Mouse (Mus musculus) lung, postnatal 36 days (tissue): ENCODE data around the gene Bcl2l14.

Source experiments
- DNase-seq: peaks from one replicate; pipeline ENCODE4 v3.0.0; 2022; ENCODE audit warnings: mixed read lengths

Bcl2l14 gene

GRCm38 (mm10) chr6:134403684-134404070 lies 7.6 kb downstream of the Bcl2l14 start:
- DNase-seq, result peak; percentile 38

DNA sequence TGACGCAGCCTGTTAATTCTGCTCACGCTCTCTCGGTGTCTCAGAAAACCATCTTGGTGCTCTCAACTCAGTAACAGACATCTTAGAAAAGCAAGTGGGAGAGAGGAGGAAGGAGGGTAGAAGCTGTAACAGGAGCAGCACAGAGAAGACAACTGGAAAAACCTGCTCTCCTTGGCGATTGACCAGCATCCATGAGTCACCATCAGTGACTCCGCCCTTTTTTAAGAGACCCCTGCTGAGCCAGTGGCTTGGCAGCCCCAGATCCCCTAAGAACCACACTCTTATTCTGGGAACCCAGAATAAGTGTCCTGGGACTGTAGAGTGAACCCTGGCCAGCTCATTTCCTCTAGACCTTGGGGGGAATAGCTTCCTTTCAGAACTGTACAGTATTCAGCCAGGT lies 11.1 kb downstream of the Bcl2l14 start:
- DNase-seq, result no peak

GRCm38 (mm10) chr6:134413706-134414531 lies 17.8 kb downstream of the Bcl2l14 start:
- DNase-seq, result peak; percentile 68

GRCm38 (mm10) chr6:134414532-134414883 lies 18.4 kb downstream of the Bcl2l14 start:
- no peak for DNase-seq

DNA sequence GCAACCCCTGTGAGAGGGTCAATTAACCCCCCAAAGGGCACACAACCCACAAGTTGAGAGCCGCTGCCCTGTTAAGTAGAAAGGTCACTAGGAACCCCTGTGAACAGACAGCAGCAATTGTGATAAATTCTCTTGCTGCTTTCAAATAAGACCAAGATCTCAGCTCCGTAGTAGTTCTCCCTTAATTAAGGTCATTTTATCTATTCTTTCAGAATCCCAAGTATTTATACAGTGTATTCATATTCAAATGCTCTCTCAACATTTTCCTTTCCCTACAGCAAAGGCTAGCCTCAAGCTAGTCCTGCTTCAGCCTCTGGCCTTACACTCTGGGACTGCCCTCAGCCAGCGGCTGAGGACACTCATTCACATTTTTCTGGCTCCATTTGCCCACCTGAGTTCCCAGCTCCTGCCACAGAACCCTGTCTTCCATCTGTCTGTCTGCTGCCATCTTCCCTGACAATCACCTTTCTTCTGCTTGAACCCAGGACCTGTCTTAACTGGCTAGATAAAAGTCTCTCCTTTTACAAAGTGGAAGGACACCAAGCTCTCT lies 20.5 kb downstream of the Bcl2l14 start:
- DNase-seq, result no peak

GRCm38 (mm10) chr6:134417886-134418285 lies 21.8 kb downstream of the Bcl2l14 start:
- DNase-seq, result no peak

DNA sequence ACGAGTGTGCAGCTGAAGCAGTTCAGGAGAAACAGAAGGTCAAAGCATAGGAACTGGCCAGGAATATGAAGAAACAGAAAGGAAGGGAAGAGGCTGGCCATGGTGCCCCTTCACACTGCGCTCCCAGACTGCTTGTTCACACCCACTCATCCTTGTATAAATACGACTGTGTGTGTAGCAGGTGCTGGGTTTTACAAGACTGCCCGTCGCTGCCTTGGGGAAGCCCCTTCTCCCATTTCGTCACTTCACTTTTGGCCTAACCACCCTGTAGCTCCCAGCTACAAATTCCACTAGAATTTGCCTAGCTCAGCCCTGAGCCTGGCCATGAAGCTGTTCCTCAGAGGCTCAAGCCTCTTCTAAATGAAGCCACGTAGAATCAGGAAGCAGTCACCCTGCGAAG lies 24.3 kb downstream of the Bcl2l14 start:
- DNase-seq, result no peak

GRCm38 (mm10) chr6:134421921-134422320 lies 25.8 kb downstream of the Bcl2l14 start:
- DNase-seq, result no peak

DNA sequence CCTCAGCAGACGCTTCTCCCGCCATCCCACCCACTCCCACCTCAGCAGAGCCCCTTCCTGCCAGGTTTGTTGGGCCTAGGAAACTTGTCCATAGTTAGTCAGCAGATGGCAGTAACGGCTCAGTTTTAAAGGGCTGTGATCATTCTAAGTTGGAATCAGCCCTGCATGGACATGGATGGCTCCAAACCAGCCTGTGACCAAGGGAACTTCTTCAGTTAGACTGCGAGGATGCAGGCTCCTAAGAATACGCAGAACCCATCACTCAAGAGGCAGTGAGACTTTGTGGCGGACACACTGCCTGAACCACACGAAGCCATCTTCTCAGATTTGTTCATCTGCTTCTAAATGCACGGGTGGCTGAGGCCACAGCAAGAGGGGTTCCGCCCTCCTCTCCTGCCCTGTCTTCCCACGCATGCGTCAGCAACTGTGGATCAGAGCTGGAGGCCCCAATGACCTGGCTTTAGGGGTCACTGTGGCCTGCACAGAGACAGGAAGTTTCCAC lies 29.1 kb downstream of the Bcl2l14 start:
- peak; percentile 88 for DNase-seq

DNA sequence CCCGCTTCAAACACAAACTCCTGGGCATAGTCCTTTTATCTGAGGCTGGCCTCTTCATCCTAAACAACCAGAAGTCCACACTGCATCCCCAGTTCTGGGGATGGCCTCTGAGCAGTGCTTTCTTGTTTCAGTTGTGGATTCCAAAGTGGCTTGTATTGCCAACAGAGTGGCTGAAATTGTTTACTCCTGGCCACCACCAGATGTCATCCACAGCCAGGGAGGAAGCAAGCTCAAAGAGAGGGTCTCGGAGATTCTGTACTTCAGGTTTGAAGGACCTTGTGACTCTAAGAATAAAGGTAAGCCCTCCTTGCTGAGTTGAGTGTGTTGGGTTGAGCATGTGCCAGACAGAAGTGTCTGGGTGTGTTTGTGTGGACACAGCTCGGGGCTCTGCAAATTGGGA lies 31.0 kb downstream of the Bcl2l14 start:
- no peak for DNase-seq

GRCm38 (mm10) chr6:134428455-134428854 lies 32.3 kb downstream of the Bcl2l14 start:
- no peak for DNase-seq

DNA sequence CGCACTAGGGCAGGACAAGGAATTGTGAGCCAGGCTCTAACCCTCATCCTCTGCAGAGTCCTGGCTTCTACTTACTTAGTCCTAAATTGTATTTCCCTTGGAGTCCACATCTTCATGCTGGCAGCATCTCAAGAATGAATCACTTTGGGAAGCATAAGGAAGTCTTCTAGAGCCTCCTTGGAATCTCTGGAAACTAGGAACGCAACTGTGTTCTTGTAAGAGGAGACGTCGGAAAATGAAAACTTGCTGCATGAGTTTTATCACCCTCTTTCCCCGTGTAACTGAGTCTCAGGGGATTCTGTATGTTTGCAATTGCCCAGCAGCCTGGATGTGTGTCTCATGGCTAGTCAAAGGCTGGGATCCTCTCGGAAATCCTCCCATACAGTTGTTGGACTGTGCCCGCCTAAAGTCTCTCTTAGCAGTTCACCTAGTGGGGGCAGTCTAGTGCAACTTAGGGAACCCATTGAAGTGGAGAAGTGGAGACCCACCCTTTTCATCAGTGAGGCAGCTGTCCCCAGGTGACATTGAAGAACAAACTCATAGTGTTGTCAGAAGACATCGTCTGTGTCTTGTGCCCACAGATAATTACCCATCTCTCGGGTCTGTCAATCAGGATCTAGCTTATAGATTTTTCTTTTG lies 34.2 kb downstream of the Bcl2l14 start:
- peak; percentile 46 for DNase-seq

- DNase-seq, result no peak
Observed at GRCm38 (mm10) chr6:134431583-134431982, 35.5 kb downstream of the Bcl2l14 start.

GRCm38 (mm10) chr6:134433281-134433680 lies 37.2 kb downstream of the Bcl2l14 start:
- DNase-seq, result no peak

GRCm38 (mm10) chr6:134434044-134434443 lies 37.9 kb downstream of the Bcl2l14 start:
- DNase-seq, result no peak

GRCm38 (mm10) chr6:134434866-134435390 lies 38.8 kb downstream of the Bcl2l14 start:
- no peak for DNase-seq

DNA sequence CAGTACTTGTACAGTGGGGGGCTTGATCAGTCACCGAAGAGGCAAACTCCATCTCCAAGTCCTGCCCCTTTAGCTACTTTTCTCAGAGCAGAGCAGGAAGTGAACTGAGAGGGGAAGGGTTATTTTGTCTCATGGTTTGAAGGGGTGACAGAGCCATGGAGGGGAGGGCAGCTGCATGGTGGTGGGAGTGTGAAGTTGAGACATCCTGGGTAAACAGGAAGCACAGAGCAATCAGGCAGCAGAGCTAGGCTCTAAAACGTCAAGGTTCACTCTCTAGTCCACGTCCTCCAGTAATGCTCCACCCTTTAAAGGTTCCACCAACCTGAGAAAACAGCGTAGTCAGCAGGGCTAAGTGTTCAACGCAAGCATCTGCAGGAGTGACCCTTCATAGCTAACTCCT lies 40.8 kb downstream of the Bcl2l14 start:
- DNase-seq, result no peak

GRCm38 (mm10) chr6:134439401-134440021 lies 43.4 kb downstream of the Bcl2l14 start:
- peak; percentile 34 for DNase-seq

DNA sequence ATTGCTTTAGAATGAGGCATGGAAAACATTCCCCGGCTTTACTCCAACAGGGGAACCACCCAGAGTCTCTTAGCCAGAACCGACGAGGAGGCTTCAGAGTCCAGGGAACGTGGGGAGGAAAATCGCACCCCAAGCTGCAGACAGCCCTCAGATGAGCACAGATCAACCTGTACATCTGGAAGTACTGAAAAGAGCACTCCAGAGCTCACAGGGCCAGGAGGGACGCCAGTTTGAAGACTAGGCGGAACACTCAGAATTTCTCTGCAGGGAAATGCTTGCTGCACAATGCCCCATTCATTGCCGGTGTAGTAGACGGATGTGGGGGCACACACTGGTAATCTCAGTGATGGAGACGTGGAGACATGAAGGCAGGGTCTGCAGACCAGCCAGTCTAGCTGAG lies 43.9 kb downstream of the Bcl2l14 start:
- no peak for DNase-seq

- DNase-seq, result no peak
Observed at GRCm38 (mm10) chr6:134441716-134442115, 45.6 kb downstream of the Bcl2l14 start.

GRCm38 (mm10) chr6:134442219-134442618 lies 46.1 kb downstream of the Bcl2l14 start:
- DNase-seq, result peak; percentile 30

DNA sequence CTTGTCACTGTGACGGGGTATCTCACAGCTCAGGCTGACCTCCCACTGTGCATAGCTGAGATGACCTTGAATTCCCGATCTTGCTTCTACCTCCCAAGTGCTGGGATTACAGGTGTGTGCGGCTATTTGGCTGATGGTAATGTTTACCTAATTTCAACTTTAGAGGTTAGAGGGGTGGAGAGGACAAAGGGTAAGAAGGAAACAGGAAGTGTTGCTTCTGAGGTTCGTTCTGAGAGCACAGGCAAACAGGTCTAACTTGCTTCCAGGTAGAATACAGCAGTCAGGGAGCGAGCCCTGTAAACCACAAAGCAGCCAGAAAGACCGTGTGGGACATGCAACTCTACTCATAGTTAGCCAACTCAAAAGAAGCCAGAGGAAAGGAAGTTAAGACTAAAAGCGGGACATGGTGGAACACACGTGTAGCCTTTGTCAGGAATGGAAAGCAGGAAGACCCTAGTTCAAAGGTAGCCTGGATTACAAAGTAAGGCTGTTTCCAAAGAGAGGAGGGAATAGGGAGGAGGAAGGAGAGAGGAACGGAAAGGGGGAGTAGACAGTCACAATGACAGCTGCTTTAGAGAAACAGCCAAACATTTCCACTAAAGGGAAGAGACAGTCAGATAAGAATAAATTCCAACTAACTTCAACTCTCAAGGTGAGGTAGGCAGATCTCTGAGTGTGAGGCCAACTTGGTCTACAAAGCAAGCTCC lies 47.2 kb downstream of the Bcl2l14 start:
- DNase-seq, result peak; percentile 64

DNA sequence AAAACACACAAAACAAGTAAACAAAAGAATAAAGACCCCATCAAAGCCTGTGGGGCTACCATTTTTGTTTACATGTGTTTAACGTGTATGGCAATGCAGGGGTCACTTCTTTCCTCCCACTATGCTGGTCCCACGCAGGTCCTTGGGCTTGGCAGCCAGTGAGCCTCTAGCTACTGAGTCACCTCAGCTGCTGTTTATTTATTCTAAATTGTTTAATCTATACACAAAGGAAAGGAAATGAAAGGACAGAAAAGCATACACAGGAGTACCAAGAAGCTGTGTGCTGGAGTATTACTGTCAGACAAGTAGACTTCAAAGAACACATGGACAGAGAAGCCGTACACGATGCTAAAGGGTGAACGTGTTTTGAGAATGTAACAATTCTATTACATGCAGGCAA lies 47.8 kb downstream of the Bcl2l14 start:
- no peak for DNase-seq
